Mouse (Mus musculus) urinary bladder, adult 18-20 months (tissue): ENCODE results near the gene Dop1b.

ENCODE experiments used
- DNase-seq, 2 experiments: peaks; one replicate each; pipeline ENCODE4 v3.0.0; 2022; ENCODE audit warnings: low spot score in 2 of 2, mixed read lengths in 2 of 2

Gene Dop1b

GRCm38 (mm10) chr16:93826909-93827308, 115.2 kb downstream of the Dop1b start:
- no peak for DNase-seq

- no peak for DNase-seq
These were observed 117.8 kb downstream of the Dop1b start for GRCm38 (mm10) chr16:93829526-93829925.

GRCm38 (mm10) chr16:93830071-93830470, 118.4 kb downstream of the Dop1b start:
- no peak for DNase-seq

- DNase-seq, result no peak
These were observed 119.2 kb downstream of the Dop1b start for GRCm38 (mm10) chr16:93830916-93831315.

- DNase-seq, result peak; percentile 99 to 100
These were observed 120.1 kb downstream of the Dop1b start, which contains the start of gene Morc3 for GRCm38 (mm10) chr16:93831627-93832395. Gene Morc3 (plus strand): TSS chr16:93832121.

- DNase-seq, result peak; percentile 25 to 73
These were observed 121.0 kb downstream of the Dop1b start for GRCm38 (mm10) chr16:93832451-93833276.

GRCm38 (mm10) chr16:93833551-93833950, 121.8 kb downstream of the Dop1b start:
- no peak for DNase-seq

GRCm38 (mm10) chr16:93834076-93834475, 122.4 kb downstream of the Dop1b start:
- DNase-seq, result no peak

- DNase-seq, result no peak
These were observed 127.3 kb downstream of the Dop1b start for GRCm38 (mm10) chr16:93839049-93839448.

- DNase-seq, result no peak
These were observed 138.8 kb downstream of the Dop1b start for GRCm38 (mm10) chr16:93850527-93850926.

- DNase-seq, result no peak
These were observed 148.3 kb downstream of the Dop1b start for GRCm38 (mm10) chr16:93859967-93860366.
